ENCODE assay signal across 8 mouse cellular contexts in the genomic region with DNA sequence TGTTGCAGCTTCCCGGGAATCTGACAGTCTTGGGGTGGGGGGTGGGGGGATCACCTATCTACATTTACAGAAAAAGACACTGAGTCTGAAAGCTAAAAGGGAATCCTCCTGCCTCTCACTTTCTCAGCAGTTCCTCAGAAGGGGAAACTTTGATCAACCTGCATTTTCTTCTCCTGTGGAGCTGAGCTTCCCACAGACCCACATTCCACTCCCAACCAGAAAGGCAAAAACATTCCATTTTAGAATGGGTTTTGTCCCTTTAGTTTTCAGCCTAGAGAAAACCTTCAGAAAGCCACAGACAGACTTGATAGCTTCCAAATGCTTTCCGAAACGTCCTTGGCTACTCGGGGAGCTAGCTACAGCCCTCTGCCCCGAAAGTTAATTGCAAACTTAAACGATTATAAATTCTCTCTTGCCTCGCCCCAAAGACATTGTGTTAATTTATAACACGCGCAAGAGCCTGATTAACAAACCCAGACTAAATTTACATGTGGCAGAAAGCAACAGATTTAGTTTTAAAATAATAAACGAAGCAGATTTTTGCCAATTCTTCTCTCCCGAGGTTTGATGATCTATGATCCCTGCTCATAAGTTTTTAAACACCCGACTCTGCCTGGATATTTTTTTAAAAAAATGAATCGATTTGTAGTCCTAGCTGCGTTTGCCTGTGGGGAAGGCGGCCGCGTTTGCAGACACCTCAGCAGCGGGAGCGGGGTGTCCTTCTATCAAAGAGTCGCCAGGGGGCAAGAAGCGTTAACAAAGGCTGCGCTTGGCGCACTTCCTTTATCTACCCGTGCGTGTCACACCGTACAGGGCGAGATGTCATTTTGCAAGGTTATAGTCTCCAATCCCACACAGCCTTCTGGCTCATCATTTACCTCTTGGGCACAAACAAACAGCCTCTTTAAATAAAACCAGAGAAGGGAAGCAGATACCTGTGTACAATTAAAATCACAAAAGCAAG. TPM values are rescaled to one million over a fixed set of nuclear protein-coding genes. Genes with fewer than 3 reads are reported as not detected.
A peak's percentile ranks its signal among the peaks of the same experiment; 100 is the strongest.
DNase-seq lines count a peak whose midpoint lies in the region; ATAC-seq lines count a peak whose summit lies in the region.
"Had no signal": no experiment of that assay in that cellular context is flagged by ENCODE, and none has a peak within 500 bp of the region (broad histone marks: within the 10 kb centered on the region; RNA-seq: fewer than 3 reads in every experiment).

No protein-coding gene starts in this region.

- ATAC-seq in forebrain, embryonic 15.5 days (replicated peaks), result peak; percentile 77
- peak; percentile 75 for ATAC-seq in hindbrain, embryonic 13.5 days (ENCODE audit: low FRiP score)
- peak; percentile 72; the same call in 1 of the 2 replicates for ATAC-seq in midbrain, embryonic 12.5 days (ENCODE audit: low FRiP score, low read depth)

- intact Hi-C loops in left cerebral cortex, postnatal 14 days (cut with DNase I), result no loop called here

- 1% methylated on average over 27 of the region's 27 CpGs for WGBS in forebrain, embryonic 15.5 days
- WGBS in hindbrain, embryonic 13.5 days, result 1% methylated on average over 27 of the region's 27 CpGs
- 1% methylated on average over 27 of the region's 27 CpGs for WGBS in midbrain, embryonic 12.5 days

- 0 out of 2 replicates have a peak overlapping the region, but pooled peaks have one; percentile 1 for H3K4me2 ChIP-seq in forebrain, embryonic 15.5 days (replicated peaks)
- H3K4me2 ChIP-seq in hindbrain, embryonic 13.5 days, result peak overlapping the region; percentile 32
- H3K4me2 ChIP-seq in midbrain, embryonic 12.5 days (replicated peaks), result peak overlapping the region; percentile 49
- H3K4me2 ChIP-seq: limb, embryonic 15.5 days had no signal

- no peaks in the 10 kb centered on the region for H3K36me3 ChIP-seq in forebrain, embryonic 15.5 days
- no peaks in the 10 kb centered on the region for H3K36me3 ChIP-seq in hindbrain, embryonic 13.5 days
- H3K36me3 ChIP-seq in midbrain, embryonic 12.5 days, result no peaks in the 10 kb centered on the region
- H3K36me3 ChIP-seq: limb, embryonic 15.5 days had no signal

- peak; percentile 72 for DNase-seq in T-cell, adult 2 months (ENCODE audit: low spot score)
- DNase-seq in cerebellum, adult 11-12 months, result peak; percentile 89
- DNase-seq in left cerebral cortex, postnatal 14 days (ENCODE audit: low spot score in 2 of 2), result peak; percentile 20 to 25
- peak; percentile 12 to 66 for DNase-seq in spleen, postnatal 10 days (ENCODE audit: low spot score in 2 of 2)

- peaks cover 95% of the 10 kb centered on the region for H3K27me3 ChIP-seq in forebrain, embryonic 15.5 days
- H3K27me3 ChIP-seq in hindbrain, embryonic 13.5 days, result peaks cover 97% of the 10 kb centered on the region
- peaks cover 97% of the 10 kb centered on the region for H3K27me3 ChIP-seq in midbrain, embryonic 12.5 days

- H3K4me3 ChIP-seq in forebrain, embryonic 15.5 days, result no peak overlapping the region
- H3K4me3 ChIP-seq in hindbrain, embryonic 13.5 days, result peak overlapping the region; percentile 14
- peak overlapping the region; percentile 31 for H3K4me3 ChIP-seq in midbrain, embryonic 12.5 days
- H3K4me3 ChIP-seq: limb, embryonic 15.5 days had no signal

- no peak overlapping the region for H3K9ac ChIP-seq in forebrain, embryonic 15.5 days (replicated peaks)
- H3K9ac ChIP-seq in hindbrain, embryonic 13.5 days, result no peak overlapping the region
- H3K9ac ChIP-seq in midbrain, embryonic 12.5 days (replicated peaks), result peak overlapping the region; percentile 16
- H3K9ac ChIP-seq: limb, embryonic 15.5 days had no signal

- peaks cover 22% of the 10 kb centered on the region for H3K4me1 ChIP-seq in forebrain, embryonic 15.5 days
- peaks cover 20% of the 10 kb centered on the region for H3K4me1 ChIP-seq in hindbrain, embryonic 13.5 days (replicated peaks)
- peaks cover 25% of the 10 kb centered on the region for H3K4me1 ChIP-seq in midbrain, embryonic 12.5 days

- no peaks in the 10 kb centered on the region for H3K9me3 ChIP-seq in forebrain, embryonic 15.5 days
- H3K9me3 ChIP-seq in hindbrain, embryonic 13.5 days, result no peaks in the 10 kb centered on the region
- H3K9me3 ChIP-seq in midbrain, embryonic 12.5 days, result no peaks in the 10 kb centered on the region
- H3K9me3 ChIP-seq: limb, embryonic 15.5 days had no signal

- no peak overlapping the region for H3K27ac ChIP-seq in forebrain, embryonic 15.5 days (replicated peaks)
- H3K27ac ChIP-seq in hindbrain, embryonic 13.5 days, result no peak overlapping the region
- peak overlapping the region; percentile 79 for H3K27ac ChIP-seq in midbrain, embryonic 12.5 days (replicated peaks)
- H3K27ac ChIP-seq: limb, embryonic 15.5 days had no signal

RNA-seq across cellular contexts. Expression of a gene that starts 42.7 kb away (rescaled TPM):
- not detected in 2 replicates for polyA plus RNA-seq in forebrain, embryonic 15.5 days (2015; fragmentation: Nextera tagmentation; extraction: Ambion mirVana)
- polyA plus RNA-seq in hindbrain, embryonic 13.5 days (2015; fragmentation: Nextera tagmentation; extraction: Ambion mirVana), result 0.58 and 0.71 TPM in 2 replicates
- under 1 TPM; 0.13 to 0.44 TPM for total RNA-seq in left cerebral cortex, postnatal 14 days (2021)
- polyA plus RNA-seq in midbrain, embryonic 12.5 days (2016; fragmentation: Nextera tagmentation; extraction: Ambion mirVana), result 1.5 and 2.1 TPM in 2 replicates
- polyA plus RNA-seq: limb, embryonic 15.5 days had no signal

RNA-seq across cellular contexts. Expression of a gene that starts 51.6 kb away (rescaled TPM):
- polyA plus RNA-seq in forebrain, embryonic 15.5 days (2015; fragmentation: Nextera tagmentation; extraction: Ambion mirVana), result 75.7 and 77.2 TPM in 2 replicates
- polyA plus RNA-seq in hindbrain, embryonic 13.5 days (2015; fragmentation: Nextera tagmentation; extraction: Ambion mirVana), result 64.3 and 71.5 TPM in 2 replicates
- 10 to 100 TPM; 71.4 to 76.6 TPM for total RNA-seq in left cerebral cortex, postnatal 14 days (2021)
- polyA plus RNA-seq in midbrain, embryonic 12.5 days (2016; fragmentation: Nextera tagmentation; extraction: Ambion mirVana), result 119 and 141 TPM in 2 replicates

Comparison
In these comparisons a context has a peak if more than half of its experiments do, and no peak if none do; other contexts are left out.
1. DNase-seq: peak in every context shown above with its lines; median percentile 89 in cerebellum, adult 11-12 months; 72 in T-cell, adult 2 months; 39 in spleen, postnatal 10 days; 22 in left cerebral cortex, postnatal 14 days.